Mouse (Mus musculus): ENCODE data around the gene Nkiras1. TPM values are rescaled to one million over a fixed set of nuclear protein-coding genes. Genes with fewer than 3 reads are reported as not detected.

Gene Nkiras1
- polyA plus RNA-seq, 2 experiments from 2014 or later = 31.7 to 35.4 TPM

Other genes starting within 250 kb of the Nkiras1 start
- gene Nr1d2, start 32.0 kb upstream of the Nkiras1 start, polyA plus RNA-seq (2017; shearing (Covaris generic)) = 10 to 100 TPM; 10.2 to 12.8 TPM
- gene Rpl15, start 255 bp downstream of the Nkiras1 start, polyA plus RNA-seq (2017; shearing (Covaris generic)) = 1,000 to 10,000 TPM in 1 of 2 experiments, 100 to 1,000 TPM in 1; 891 to 1,133 TPM
- gene Ube2e1, start 60.7 kb downstream of the Nkiras1 start, polyA plus RNA-seq (2017; shearing (Covaris generic)) = 10 to 100 TPM; 36.7 to 70.3 TPM